Mouse (Mus musculus): ENCODE data around the gene Lsm2.

DNA sequence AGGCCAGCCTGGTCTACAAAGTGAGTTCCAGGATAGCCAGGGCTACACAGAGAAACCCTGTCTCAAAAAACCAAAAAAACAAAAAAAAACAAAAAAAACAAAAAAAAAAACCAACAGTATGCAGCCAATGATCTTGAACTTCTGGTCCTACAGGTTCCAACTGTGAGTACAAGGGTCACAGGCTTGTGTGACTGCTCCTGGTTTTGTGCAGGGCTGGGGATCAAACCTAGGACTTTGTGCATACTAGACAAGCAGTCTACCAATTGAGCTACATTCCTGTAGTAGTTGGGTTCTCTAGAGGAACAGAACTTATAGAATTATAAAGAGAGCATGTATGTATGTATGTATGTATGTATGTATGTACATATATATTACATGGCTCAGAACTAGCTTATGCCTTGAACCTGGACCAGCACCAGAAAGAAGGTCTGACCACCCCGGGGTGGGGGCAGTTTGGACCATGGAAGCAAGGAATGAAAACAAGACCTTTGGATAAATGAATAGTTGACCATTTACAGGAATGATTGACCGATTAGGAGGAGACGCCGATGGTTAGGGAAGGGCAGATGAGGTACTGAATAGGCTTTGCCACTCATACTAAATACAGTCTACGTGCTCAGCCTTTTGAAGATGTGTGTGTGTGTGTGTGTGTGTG lies 35.0 kb upstream of the Lsm2 start:
- TF ChIP-seq CTCF (IDR thresholded peaks at IDR 0.05; ENCODE audit: low read depth): no peak
- no peak for TF ChIP-seq EP300 (IDR thresholded peaks at IDR 0.05; ENCODE audit: low read depth)
